In the genomic region with DNA sequence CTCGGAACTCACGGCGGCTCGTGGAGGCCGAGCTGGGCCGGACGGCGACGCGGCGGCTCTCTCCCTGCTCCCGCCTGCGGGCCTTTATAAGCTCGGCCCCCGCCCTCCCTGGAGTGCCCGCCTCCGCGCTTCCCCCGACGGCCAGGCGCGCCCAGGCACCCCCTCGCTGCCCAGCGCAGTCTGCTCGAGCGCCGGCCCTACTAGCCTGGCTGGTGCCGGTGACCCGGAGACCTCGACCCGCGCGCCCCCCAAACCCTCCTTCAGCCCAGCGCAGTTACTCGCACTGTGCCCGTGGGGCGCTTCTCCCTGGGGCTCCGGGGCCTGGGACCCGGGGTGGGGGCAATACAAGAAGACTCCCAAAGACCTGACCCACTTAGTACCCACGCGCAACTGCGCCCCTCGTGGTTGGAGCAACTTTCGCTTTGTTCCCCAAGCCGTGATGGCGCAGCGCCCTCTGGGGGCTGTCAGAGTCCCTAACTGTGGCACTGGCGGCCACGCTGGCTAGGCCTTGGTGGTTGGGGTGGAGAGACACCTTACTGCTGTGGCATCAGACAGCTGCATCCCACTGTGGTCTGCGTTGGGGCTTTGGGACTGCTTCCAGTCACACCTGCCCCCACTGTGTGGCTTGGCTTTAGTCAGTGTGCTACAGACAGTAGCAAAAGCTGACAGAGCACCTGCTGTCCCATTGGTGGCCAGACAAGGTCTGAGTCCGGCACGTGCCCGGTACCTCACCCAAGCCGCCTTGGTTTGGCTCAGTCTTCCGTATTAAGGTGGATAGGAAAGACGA, we compare ENCODE assay signal across 8 mouse cellular contexts. TPM values are rescaled to one million over a fixed set of nuclear protein-coding genes. Genes with fewer than 3 reads are reported as not detected.
DNase-seq lines count a peak whose midpoint lies in the region; ATAC-seq lines count a peak whose summit lies in the region.

Piezo1 (minus strand) TSS at position 65 of the 787 bp plus-strand sequence.

- H3K27me3 ChIP-seq in erythroblast, embryonic 14.5 days (ENCODE audit: control insufficient read depth) = no peaks in the 10 kb centered on the region
- H3K27me3 ChIP-seq in heart, embryonic 12.5 days (replicated peaks) = no peaks in the 10 kb centered on the region
- no peaks in the 10 kb centered on the region for H3K27me3 ChIP-seq in kidney, embryonic 16.5 days (ENCODE audit: insufficient read depth, low read length)
- no peaks in the 10 kb centered on the region for H3K27me3 ChIP-seq in liver, embryonic 12.5 days (replicated peaks)
- H3K27me3 ChIP-seq in stomach, embryonic 14.5 days (ENCODE audit: control insufficient read depth, insufficient read depth, low read length) = no peaks in the 10 kb centered on the region

- H3K4me2 ChIP-seq in heart, embryonic 12.5 days = peak within 1 kb of the TSS; percentile 75
- H3K4me2 ChIP-seq in kidney, embryonic 16.5 days (replicated peaks; ENCODE audit: low read depth, low read length) = peak within 1 kb of the TSS; percentile 89
- peak within 1 kb of the TSS; percentile 98 for H3K4me2 ChIP-seq in liver, embryonic 12.5 days
- peak within 1 kb of the TSS; percentile 72 for H3K4me2 ChIP-seq in stomach, embryonic 14.5 days (replicated peaks; ENCODE audit: low read depth, low read length)

- ATAC-seq in heart, embryonic 12.5 days (ENCODE audit: insufficient number of reproducible peaks, low FRiP score) = peak; percentile 81
- ATAC-seq in kidney, embryonic 16.5 days (ENCODE audit: low FRiP score, low TSS enrichment) = peak; percentile 79
- ATAC-seq in liver, embryonic 12.5 days = peak; percentile 74
- peak; percentile 82 for ATAC-seq in stomach, embryonic 14.5 days (ENCODE audit: insufficient number of reproducible peaks, insufficient read depth, low FRiP score, low read depth)

- peaks cover 79% of the 10 kb centered on the region for H3K4me1 ChIP-seq in erythroblast, embryonic 14.5 days (ENCODE audit: control insufficient read depth)
- H3K4me1 ChIP-seq in heart, embryonic 12.5 days (replicated peaks) = peaks cover 40% of the 10 kb centered on the region
- peaks cover 42% of the 10 kb centered on the region for H3K4me1 ChIP-seq in kidney, embryonic 16.5 days (ENCODE audit: insufficient read depth, low read length)
- H3K4me1 ChIP-seq in liver, embryonic 12.5 days = peaks cover 77% of the 10 kb centered on the region
- peaks cover 37% of the 10 kb centered on the region for H3K4me1 ChIP-seq in stomach, embryonic 14.5 days (ENCODE audit: control insufficient read depth, insufficient read depth, low read length)

- WGBS in heart, embryonic 12.5 days = 11% methylated on average over 46 of the region's 56 CpGs
- WGBS in kidney, embryonic 16.5 days = 10% methylated on average over 56 of the region's 56 CpGs
- WGBS in liver, embryonic 12.5 days (ENCODE audit: insufficient replicate concordance) = 8% methylated on average over 56 of the region's 56 CpGs
- WGBS in stomach, embryonic 14.5 days = 10% methylated on average over 51 of the region's 56 CpGs

- DNase-seq in A20 (ENCODE audit: low read depth, low spot score) = peak; percentile 93
- peak; percentile 85 to 91 for DNase-seq in adrenal gland, postnatal 4 days (ENCODE audit: low spot score in 2 of 2)
- DNase-seq in naive thymus-derived CD4-positive, alpha-beta T cell, adult 2 months (ENCODE audit: low read depth) = peak; percentile 98

- H3K27ac ChIP-seq in heart, embryonic 12.5 days (ENCODE audit: poor library complexity, severe bottlenecking) = peak within 1 kb of the TSS; percentile 86
- H3K27ac ChIP-seq in kidney, embryonic 16.5 days (ENCODE audit: low read length) = peak within 1 kb of the TSS; percentile 81
- peak within 1 kb of the TSS; percentile 98 for H3K27ac ChIP-seq in liver, embryonic 12.5 days
- H3K27ac ChIP-seq in stomach, embryonic 14.5 days (ENCODE audit: low read length) = peak within 1 kb of the TSS; percentile 90

- H3K9ac ChIP-seq in heart, embryonic 12.5 days = peak within 1 kb of the TSS; percentile 91
- H3K9ac ChIP-seq in kidney, embryonic 16.5 days (replicated peaks; ENCODE audit: low read length) = peak within 1 kb of the TSS; percentile 93
- H3K9ac ChIP-seq in liver, embryonic 12.5 days = peak within 1 kb of the TSS; percentile 99
- peak within 1 kb of the TSS; percentile 93 for H3K9ac ChIP-seq in stomach, embryonic 14.5 days (replicated peaks; ENCODE audit: low read depth, low read length)

- no peaks in the 10 kb centered on the region for H3K9me3 ChIP-seq in erythroblast, embryonic 14.5 days (ENCODE audit: control insufficient read depth, low read length)
- H3K9me3 ChIP-seq in heart, embryonic 12.5 days (replicated peaks) = no peaks in the 10 kb centered on the region
- H3K9me3 ChIP-seq in kidney, embryonic 16.5 days (ENCODE audit: low read length) = no peaks in the 10 kb centered on the region
- no peaks in the 10 kb centered on the region for H3K9me3 ChIP-seq in liver, embryonic 12.5 days (replicated peaks)
- H3K9me3 ChIP-seq in stomach, embryonic 14.5 days (ENCODE audit: control insufficient read depth, low read depth, low read length) = no peaks in the 10 kb centered on the region

- peaks cover 41% of the 10 kb centered on the region for H3K36me3 ChIP-seq in erythroblast, embryonic 14.5 days (ENCODE audit: control insufficient read depth)
- H3K36me3 ChIP-seq in heart, embryonic 12.5 days = no peaks in the 10 kb centered on the region
- H3K36me3 ChIP-seq in kidney, embryonic 16.5 days (ENCODE audit: insufficient read depth, low read length) = no peaks in the 10 kb centered on the region
- peaks cover 12% of the 10 kb centered on the region for H3K36me3 ChIP-seq in liver, embryonic 12.5 days
- H3K36me3 ChIP-seq in stomach, embryonic 14.5 days (ENCODE audit: control insufficient read depth, insufficient read depth, low read length) = no peaks in the 10 kb centered on the region

- peak within 1 kb of the TSS; percentile 92 for H3K4me3 ChIP-seq in erythroblast, embryonic 14.5 days (replicated peaks)
- H3K4me3 ChIP-seq in heart, embryonic 12.5 days = peak within 1 kb of the TSS; percentile 70
- peak within 1 kb of the TSS; percentile 74 for H3K4me3 ChIP-seq in kidney, embryonic 16.5 days (ENCODE audit: low read length)
- peak within 1 kb of the TSS; percentile 93 for H3K4me3 ChIP-seq in liver, embryonic 12.5 days
- H3K4me3 ChIP-seq in stomach, embryonic 14.5 days (ENCODE audit: low read depth, low read length) = peak within 1 kb of the TSS; percentile 70

RNA-seq across cellular contexts. Expression of gene Piezo1, which starts in this region (rescaled TPM):
- total RNA-seq in adrenal gland, postnatal 4 days (2021) = 10 to 100 TPM; 49.0 to 52.1 TPM
- 22.2 and 31.8 TPM in 2 replicates for polyA plus RNA-seq in erythroblast, embryonic 14.5 days (2012)
- 25.5 and 27.8 TPM in 2 replicates for polyA plus RNA-seq in heart, embryonic 12.5 days (2016; fragmentation: Nextera tagmentation; extraction: Ambion mirVana)
- polyA plus RNA-seq in kidney, embryonic 16.5 days (2015; fragmentation: Nextera tagmentation; extraction: Ambion mirVana) = 15.6 and 16.9 TPM in 2 replicates
- polyA plus RNA-seq in liver, embryonic 12.5 days (2016; fragmentation: Nextera tagmentation; extraction: Ambion mirVana) = 21.7 and 24.4 TPM in 2 replicates
- 15.6 and 24.2 TPM in 2 replicates for polyA plus RNA-seq in stomach, embryonic 14.5 days (2014; fragmentation: Nextera tagmentation; extraction: Ambion mirVana)

Comparison
In these comparisons a context has a peak if more than half of its experiments do, and no peak if none do; other contexts are left out.
1. Peak in every context shown above with its lines: DNase-seq, ATAC-seq, H3K4me3 ChIP-seq and H3K27ac ChIP-seq.